Mouse (Mus musculus) erythroblast, adult 5-6 weeks (primary cell): ENCODE measurements around the gene Prph2. TPM values are rescaled to one million over a fixed set of nuclear protein-coding genes. Genes with fewer than 3 reads are reported as not detected.

Experiments
- ATAC-seq: replicated peaks from 2 replicates; pipeline ENCODE4 v1.8.0; 2016; ENCODE audit warnings: moderate number of reproducible peaks, mild to moderate bottlenecking, moderate TSS enrichment, inconsistent platforms; ENCODE audit not compliant: poor library complexity, low FRiP score, severe bottlenecking
- total RNA-seq, 2 experiments: library from RNA; stranded (forward) in 1 of 2; stranded (reverse) in 1 of 2; fragments of 150-400 nt in 1 of 2; fragments of 200-764, 138-1000 nt in 1 of 2; gene quantifications; 2 replicates each; pipeline versions ENCODE4 v1.2.3 to v1.2.4; 2015 to 2017; ENCODE audit warnings: low replicate concordance in 2 of 2

Prph2 gene
- total RNA-seq, 2 experiments from 2014 or later = not detected

DNA sequence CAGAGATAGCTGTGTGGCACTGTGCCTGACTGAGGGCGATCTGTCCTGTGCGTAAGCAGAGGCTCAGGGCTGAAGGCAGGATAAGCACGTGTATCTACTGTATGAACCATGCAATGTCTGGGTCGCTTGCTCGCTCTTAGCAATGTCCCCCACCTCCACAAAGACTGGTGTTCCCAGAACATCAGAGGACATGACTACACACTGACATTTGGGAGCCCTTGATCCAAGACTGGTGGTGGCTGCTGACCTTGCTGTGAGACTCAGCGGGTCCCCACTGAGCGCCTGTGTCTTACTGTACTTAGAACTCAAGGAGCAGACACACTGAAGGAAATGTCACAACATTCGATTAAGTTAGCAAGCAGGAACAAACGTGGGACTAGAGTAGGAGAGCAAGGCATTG lies 36.0 kb downstream of the Prph2 start:
- no peak for ATAC-seq

- ATAC-seq = no peak
Observed at GRCm38 (mm10) chr17:46958045-46958444, 47.8 kb downstream of the Prph2 start.

GRCm38 (mm10) chr17:46960216-46960615 lies 50.0 kb downstream of the Prph2 start:
- ATAC-seq = no peak

DNA sequence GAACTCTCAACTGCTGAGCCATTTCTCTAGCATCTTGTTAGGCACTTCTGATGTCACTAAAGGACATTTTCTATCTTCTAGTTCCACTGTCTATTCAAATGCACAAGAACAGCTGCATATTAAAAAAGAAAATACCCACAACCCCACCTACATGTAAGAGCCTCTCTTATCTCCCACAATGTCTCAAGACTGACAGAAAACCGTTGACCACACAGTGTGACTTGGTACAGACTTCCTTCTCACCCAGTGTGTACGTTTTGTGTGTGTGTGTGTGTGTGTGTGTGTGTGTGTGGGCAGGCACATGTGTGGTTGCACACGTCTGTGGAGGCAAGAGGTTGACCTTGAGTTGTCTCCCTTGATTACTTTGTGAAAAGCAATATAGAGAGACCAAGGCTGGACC lies 51.9 kb downstream of the Prph2 start:
- no peak for ATAC-seq

- no peak for ATAC-seq
Observed at GRCm38 (mm10) chr17:46963186-46963585, 52.9 kb downstream of the Prph2 start.

DNA sequence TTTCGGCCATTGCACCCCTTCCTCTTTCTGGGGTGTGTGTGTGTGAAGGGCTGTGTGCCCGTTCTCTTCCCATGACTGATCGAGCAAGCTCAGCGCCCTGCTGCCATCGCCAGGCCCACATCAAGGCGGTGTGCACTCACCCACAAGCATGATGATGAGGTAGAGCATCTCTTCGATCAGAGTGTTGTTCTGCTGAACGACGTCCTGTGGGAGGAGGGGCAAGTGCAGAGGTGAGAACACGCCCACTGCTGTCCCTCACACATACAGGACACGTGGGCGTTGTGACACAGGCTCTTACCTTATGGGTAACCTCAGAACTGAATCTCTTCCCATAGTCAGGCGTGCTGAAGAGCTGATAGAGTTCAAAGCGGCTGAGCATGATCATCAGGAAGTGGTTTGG lies 56.6 kb downstream of the Prph2 start:
- no peak for ATAC-seq

DNA sequence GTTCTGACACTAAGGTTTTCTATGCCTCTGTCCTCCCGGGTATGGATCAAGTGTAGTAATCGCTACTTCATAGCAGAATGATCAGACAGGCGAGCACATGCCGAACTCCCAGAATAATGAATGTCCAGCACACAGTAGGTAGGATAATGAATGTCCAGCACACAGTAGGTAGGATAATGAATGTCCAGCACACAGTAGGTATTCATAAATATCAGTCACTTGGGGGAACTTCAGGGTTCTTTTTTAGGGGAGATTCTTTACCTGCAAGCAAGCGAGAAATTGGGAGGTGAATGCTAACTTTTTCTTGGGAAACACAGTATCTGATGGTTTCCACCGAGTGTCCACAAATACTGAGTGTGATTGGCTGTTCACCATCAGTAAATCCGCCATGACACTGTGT lies 62.3 kb downstream of the Prph2 start:
- ATAC-seq = no peak

Other genes starting within 250 kb of the Prph2 start
- gene Rrp36, start 236.1 kb upstream of the Prph2 start, total RNA-seq (2015; ENCODE audit: low replicate concordance) = 2.1 and 7.9 TPM in 2 replicates
- gene Rrp36, start 236.1 kb upstream of the Prph2 start, total RNA-seq (2017; ENCODE audit: low replicate concordance) = 7.7 and 11.3 TPM in 2 replicates
- 8.6 and 16.7 TPM in 2 replicates for gene Mea1, start 231.7 kb upstream of the Prph2 start, total RNA-seq (2015; ENCODE audit: low replicate concordance)
- 15.1 and 24.5 TPM in 2 replicates for gene Mea1, start 231.7 kb upstream of the Prph2 start, total RNA-seq (2017; ENCODE audit: low replicate concordance)
- gene Klhdc3, start 229.5 kb upstream of the Prph2 start, total RNA-seq (2015; ENCODE audit: low replicate concordance) = 5.9 and 16.9 TPM in 2 replicates
- 4.1 and 5.2 TPM in 2 replicates for gene Klhdc3, start 229.5 kb upstream of the Prph2 start, total RNA-seq (2017; ENCODE audit: low replicate concordance)
- gene Ppp2r5d, start 205.3 kb upstream of the Prph2 start, total RNA-seq (2015; ENCODE audit: low replicate concordance) = 5.4 and 9.2 TPM in 2 replicates
- 7.4 and 10.9 TPM in 2 replicates for gene Ppp2r5d, start 205.3 kb upstream of the Prph2 start, total RNA-seq (2017; ENCODE audit: low replicate concordance)
- 1.9 and 3.8 TPM in 2 replicates for gene Pex6, start 199.0 kb upstream of the Prph2 start, total RNA-seq (2015; ENCODE audit: low replicate concordance)
- 2.8 and 3.9 TPM in 2 replicates for gene Pex6, start 199.0 kb upstream of the Prph2 start, total RNA-seq (2017; ENCODE audit: low replicate concordance)
- not detected in 2 replicates for gene Gnmt, start 181.3 kb upstream of the Prph2 start, total RNA-seq (2015; ENCODE audit: low replicate concordance)
- not detected in 2 replicates for gene Gnmt, start 181.3 kb upstream of the Prph2 start, total RNA-seq (2017; ENCODE audit: low replicate concordance)
- gene Cnpy3, start 158.2 kb upstream of the Prph2 start, total RNA-seq (2015; ENCODE audit: low replicate concordance) = 6.9 and 8.8 TPM in 2 replicates
- 7.7 and 18.2 TPM in 2 replicates for gene Cnpy3, start 158.2 kb upstream of the Prph2 start, total RNA-seq (2017; ENCODE audit: low replicate concordance)
- gene Ptcra, start 146.7 kb upstream of the Prph2 start, total RNA-seq (2015; ENCODE audit: low replicate concordance) = not detected in 2 replicates
- not detected in 2 replicates for gene Ptcra, start 146.7 kb upstream of the Prph2 start, total RNA-seq (2017; ENCODE audit: low replicate concordance)
- gene 2310039H08Rik, start 137.8 kb upstream of the Prph2 start, total RNA-seq (2015; ENCODE audit: low replicate concordance) = 5.6 and 7.5 TPM in 2 replicates
- gene 2310039H08Rik, start 137.8 kb upstream of the Prph2 start, total RNA-seq (2017; ENCODE audit: low replicate concordance) = 0.34 TPM in 1 of 2 replicates, not detected in the other
- gene Rpl7l1, start 127.8 kb upstream of the Prph2 start, total RNA-seq (2015; ENCODE audit: low replicate concordance) = 21.1 and 22.7 TPM in 2 replicates
- gene Rpl7l1, start 127.8 kb upstream of the Prph2 start, total RNA-seq (2017; ENCODE audit: low replicate concordance) = 19.1 and 46.3 TPM in 2 replicates
- gene Bicral, start 52.0 kb upstream of the Prph2 start, total RNA-seq (2015; ENCODE audit: low replicate concordance) = 6.5 and 7.5 TPM in 2 replicates
- 3.7 and 4.0 TPM in 2 replicates for gene Bicral, start 52.0 kb upstream of the Prph2 start, total RNA-seq (2017; ENCODE audit: low replicate concordance)
- gene Tbcc, start 19.8 kb upstream of the Prph2 start, total RNA-seq (2015; ENCODE audit: low replicate concordance) = 2.3 and 8.1 TPM in 2 replicates
- gene Tbcc, start 19.8 kb upstream of the Prph2 start, total RNA-seq (2017; ENCODE audit: low replicate concordance) = 1.7 and 5.4 TPM in 2 replicates
- 51.5 and 58.7 TPM in 2 replicates for gene Ubr2, start 100.1 kb downstream of the Prph2 start, total RNA-seq (2015; ENCODE audit: low replicate concordance)
- gene Ubr2, start 100.1 kb downstream of the Prph2 start, total RNA-seq (2017; ENCODE audit: low replicate concordance) = 91.1 and 95.8 TPM in 2 replicates